Mouse (Mus musculus) thymus, postnatal 36 days (tissue): ENCODE data around the gene Sec1.

Experiments used
- DNase-seq, 2 experiments: peaks; one replicate each; pipeline ENCODE4 v3.0.0; 2022; ENCODE audit warnings: mixed read lengths in 2 of 2

Sec1 gene

DNA sequence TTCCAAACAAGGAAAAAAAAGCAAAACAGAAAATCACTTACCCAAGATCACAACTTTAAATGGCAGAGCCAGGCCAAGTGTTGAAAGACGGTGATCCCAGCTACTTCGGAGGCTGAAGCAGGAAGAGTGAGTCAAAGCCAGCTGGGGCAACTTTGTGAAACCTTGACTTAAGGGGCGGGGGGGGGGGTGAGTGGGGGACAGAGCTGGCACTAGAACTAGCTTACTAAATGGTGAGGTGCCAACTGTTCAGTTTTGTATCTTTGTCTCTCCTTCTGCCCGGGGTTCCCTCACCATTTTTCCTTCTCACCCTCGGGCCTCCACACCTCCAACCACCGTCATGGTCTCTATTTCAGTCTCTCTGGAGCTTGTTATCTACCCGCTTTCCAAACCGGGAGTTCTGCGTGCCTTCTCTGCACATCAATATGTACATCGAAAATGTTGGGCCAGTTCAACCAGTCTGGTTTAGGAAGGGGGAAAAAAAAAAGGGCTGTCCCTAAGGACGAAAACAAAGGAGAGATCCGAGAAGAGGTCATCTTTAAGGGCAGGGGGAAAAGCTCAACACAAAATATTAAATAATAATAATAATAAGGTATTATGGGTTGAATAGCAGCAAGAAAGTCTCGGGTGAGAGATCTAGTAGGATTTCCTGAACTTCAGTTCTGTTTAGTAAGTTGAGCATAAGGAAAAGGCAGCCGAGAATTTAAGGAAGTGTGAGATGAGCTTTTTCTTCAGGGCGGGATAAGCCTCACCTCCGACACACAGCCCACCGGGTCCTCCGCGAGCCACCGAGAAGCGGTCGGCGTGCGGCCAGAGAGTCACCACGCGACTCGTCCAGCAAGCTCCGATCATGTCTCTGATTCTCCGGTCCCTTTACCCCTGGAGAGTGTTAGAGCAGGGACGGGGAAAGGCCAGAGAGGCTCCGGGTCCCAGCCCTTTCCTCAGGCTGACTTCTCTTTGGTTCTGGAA, 23.0 kb upstream of the Sec1 start:
- peak in 1 of 2 experiments; percentile 3 for DNase-seq

GRCm38 (mm10) chr7:45716460-45716857, 22.3 kb upstream of the Sec1 start:
- no peak for DNase-seq

- DNase-seq, result no peak
Measured at GRCm38 (mm10) chr7:45715741-45716459, 21.7 kb upstream of the Sec1 start.

DNA sequence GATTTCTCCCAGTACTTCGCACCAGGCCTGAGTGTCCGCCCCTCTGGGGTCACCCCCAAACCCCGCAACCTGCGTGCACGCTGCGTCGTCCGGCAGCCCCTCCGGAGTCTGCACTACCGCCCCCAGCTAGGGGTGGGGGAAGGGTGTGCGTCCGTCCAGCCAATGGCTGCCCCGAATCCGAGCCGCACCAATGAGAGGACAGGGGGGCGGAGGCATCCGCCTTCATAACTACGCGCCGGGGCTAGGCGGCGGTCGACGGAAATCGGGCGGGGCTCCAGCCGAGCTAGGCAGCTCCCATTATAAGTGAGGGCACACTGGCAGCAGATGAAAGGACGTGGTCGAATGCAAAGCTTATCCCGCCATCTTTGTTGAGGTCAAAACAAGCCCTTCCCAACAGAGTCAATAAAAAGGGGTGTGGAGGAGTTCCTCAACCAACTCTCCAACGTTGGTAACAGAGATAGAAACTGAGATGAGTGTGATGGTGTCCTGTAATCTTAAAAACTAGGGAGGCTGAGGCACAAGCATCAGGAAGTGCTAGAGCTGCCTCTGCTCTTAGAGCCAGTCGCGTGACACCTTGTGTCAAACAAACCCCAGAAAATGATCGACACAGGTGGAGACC, 21.0 kb upstream of the Sec1 start, which contains the start of gene Rpl18:
Gene Rpl18, plus strand, starts transcription at position 368 of the 619 bp plus-strand sequence.
- peak; percentile 96 to 99 for DNase-seq

GRCm38 (mm10) chr7:45714630-45715089, 20.5 kb upstream of the Sec1 start:
- DNase-seq, result no peak

DNA sequence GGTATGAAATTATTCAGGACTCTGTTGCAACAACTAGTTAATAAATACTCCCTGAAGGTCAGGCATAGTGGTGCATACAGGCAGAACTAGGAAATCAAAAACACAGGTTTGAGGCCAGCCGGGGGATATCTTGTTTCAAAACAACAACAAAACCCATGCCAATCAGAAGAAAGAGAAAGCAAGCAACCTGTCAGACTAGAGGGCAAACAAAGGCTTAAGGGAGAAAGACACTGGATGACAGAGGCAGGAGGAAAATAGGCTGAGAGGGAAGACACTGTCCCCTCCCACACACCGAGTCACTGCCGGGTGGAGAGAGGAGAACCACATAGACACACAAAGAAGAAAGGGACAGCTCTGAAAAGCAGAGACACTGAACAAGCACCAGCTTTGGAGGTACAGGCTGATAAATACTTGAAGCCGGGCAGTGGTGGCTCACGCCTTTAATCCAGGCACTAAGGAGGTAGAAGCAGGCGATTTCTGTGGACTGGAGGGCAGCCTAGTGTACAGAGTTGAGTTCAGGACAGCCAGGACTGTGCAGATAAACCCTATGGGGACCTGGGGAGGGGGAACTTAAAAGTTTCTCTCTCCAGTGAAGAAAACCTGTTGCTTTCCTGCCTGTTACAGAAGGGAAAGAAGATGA, 19.8 kb upstream of the Sec1 start:
- DNase-seq, result no peak

GRCm38 (mm10) chr7:45713396-45713795, 19.2 kb upstream of the Sec1 start:
- DNase-seq, result no peak

DNA sequence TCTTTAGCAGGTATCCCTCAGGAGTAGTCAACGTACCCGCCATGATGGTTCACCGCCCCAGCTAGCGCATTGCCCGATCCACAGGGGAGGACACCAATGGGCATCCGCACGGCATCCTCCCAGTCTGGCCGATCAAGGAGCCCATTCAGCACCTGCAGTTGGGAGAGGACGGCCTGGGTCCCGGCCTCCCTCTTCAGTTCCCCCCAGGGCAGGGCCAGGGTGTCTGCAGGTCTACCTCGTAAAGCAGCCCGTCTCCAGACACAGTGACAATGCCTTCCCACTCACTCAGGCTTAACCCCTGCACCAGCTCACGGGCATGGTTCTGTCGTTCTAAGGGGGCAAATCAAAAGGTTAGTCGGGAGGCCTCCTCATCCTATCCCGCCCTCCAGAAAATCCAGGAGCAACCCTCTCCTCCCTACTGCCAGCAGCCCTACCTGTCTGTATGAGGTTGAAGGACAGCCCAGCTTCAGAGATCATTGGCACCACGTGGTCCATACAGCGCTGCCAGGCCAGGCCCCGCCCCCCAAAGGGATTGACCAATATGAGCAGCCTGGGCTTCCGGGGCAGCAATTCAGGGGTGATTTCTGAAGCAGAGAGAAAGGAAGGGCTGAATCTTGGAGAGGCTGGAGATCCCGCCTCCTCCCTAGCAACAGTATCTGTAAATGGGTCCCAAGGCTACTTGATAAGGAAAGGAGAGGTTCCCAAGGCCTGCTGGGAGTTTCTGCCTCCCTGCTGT, 18.0 kb upstream of the Sec1 start:
- DNase-seq, result no peak

- DNase-seq, result no peak
Measured at GRCm38 (mm10) chr7:45711316-45712021, 17.3 kb upstream of the Sec1 start.

- no peak for DNase-seq
Measured at GRCm38 (mm10) chr7:45710477-45711191, 16.4 kb upstream of the Sec1 start.

- DNase-seq, result no peak
Measured at GRCm38 (mm10) chr7:45709677-45710355, 15.6 kb upstream of the Sec1 start.

- DNase-seq, result no peak
Measured at GRCm38 (mm10) chr7:45709036-45709435, 14.8 kb upstream of the Sec1 start.

DNA sequence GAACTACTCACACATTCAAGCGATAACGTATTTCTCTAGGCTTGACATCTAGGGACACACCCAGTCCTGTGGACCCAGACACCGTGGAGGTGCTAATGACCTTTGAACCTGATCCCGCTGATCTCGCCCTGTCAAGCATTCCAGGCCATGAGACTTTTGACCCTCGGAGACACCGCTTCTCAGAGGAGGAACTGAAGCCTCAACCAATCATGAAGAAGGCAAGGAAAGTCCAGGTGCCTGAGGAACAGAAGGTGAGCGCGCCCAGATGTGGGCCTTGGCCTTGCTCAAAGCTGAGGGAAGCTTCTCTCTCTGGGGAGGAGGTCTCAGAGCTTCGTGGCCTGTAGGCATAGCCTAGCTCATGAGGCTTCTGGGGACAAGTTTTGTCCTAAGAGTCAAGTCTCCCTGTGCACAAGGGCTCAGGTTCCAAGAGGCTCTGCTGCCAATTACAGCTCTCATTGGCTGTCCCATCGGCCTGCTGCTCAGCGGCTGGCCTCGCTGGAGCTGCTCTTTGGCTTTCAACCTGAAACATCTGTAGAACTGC, 14.1 kb upstream of the Sec1 start:
- no peak for DNase-seq

DNA sequence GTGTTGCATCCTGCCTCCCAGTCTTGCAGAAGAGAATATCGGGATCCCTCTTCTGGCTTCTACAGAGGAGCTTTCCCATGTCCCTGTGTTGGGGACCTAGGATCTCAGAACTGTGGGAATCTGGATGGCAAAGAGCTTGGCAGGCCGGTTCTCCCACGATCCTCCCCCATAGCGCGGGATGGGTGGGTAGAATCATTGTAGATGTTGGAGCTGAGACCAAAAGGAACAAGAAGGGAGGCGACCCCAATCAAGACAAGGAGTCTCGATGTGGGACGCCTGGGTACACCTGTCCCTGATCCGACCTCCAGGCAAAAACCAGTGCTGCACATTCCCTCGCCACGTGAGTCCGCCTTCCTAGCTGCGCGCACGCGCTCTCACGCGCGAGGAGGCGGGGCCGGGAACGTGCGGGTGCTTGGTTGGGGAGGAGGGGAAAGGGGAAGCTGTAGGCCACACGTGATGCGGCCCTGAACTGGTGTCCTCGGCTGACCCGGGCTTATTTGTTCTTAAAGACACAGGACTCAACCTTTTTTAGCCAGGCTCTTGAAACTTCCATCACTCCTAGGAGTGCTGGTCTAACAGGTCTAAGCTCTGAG, 13.3 kb upstream of the Sec1 start:
- DNase-seq, result peak; percentile 88 to 92

DNA sequence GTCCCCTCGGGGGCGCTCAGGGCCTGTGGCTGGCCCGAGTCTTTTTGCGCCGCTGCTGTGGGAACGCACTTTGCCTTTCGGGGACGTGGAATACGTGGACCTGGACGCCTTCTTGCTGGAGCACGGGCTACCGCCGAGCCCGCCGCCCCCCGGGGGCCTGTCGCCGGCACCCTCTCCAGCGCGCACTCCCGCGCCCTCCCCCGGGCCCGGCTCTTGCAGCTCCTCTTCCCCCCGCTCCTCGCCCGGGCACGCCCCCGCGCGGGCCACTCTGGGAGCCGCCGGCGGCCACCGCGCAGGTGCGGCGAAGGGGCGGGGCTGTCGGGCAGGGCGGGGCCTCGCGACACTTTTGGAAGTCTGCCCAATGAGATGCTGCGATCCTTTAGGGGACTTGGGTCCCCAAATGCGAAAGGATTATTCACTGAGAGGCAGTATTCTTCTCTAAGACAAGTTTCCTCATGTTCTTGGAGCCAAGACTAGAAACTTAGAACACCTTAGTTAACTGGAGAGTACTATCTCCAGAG, 12.6 kb upstream of the Sec1 start:
- DNase-seq, result peak; percentile 92 to 95

DNA sequence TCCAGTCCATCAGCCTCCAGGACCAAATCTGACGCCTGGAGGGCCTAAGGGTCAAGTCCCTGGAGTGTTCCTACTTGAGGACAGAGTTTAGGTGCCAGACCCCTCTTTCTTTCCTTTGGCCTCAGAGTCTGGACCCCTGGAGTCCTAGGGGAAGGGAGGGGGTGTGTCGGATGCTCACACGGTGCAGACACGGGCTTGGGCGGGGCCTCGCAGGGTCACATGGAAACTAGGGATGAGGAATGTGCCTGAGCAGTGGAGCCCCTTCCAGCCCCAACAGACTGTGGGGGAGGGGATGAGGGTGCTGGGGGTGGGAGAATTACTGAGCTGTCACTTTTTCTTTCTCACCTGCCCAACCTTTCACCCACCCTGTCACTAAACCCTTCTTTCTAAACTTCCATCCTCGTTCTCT, 11.7 kb upstream of the Sec1 start:
- peak; percentile 55 to 72 for DNase-seq

- DNase-seq, result peak; percentile 48 to 67
Measured at GRCm38 (mm10) chr7:45705443-45705864, 11.3 kb upstream of the Sec1 start.

DNA sequence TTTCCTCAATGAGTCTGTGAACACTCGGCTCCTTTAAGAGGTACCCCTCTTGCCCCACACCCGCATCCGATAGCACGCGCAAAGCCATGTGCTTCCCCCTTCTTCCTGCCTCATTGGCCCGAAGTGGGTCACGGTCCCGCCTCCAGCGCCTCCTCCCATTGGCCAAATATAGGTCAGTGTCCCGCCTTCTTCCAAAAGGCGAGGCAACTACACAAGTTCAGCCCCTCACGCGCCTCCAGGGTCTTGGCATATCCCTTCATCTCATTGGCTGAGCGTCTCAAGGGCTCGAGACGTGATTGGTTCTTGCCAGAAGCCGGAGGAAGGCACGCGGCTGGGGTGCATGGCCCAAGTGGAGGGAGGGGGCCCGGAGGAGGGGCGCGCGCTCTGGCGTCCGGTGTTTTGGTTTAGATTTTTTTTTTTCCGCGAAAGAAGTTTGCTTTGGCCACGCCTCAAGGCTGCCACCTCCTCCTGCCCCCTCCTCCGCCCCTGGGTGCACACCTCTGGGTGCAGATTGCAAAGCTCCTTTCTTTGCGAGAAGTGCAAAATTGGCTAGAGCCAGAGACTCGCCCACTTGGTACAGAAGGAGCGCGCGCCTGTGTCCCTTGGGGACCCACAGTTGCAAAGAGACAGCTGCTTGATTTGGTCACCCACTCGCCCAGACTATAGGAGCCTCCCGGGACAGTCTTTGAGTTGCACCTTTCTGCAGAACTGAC, 10.7 kb upstream of the Sec1 start, which contains the start of gene Dbp:
Gene Dbp, plus strand, starts transcription at position 359 of the 713 bp plus-strand sequence.
- DNase-seq, result peak; percentile 97 to 100
